Mouse (Mus musculus) macrophage (primary cell): ENCODE measurements around the gene Angptl6. TPM values are rescaled to one million over a fixed set of nuclear protein-coding genes. Genes with fewer than 3 reads are reported as not detected.
"Not testable (repeated sequence)": the region's sequence is repeated elsewhere in the genome, so short reads cannot be mapped to it uniquely, and the experiment has no call there.

Source experiments
- H3K27ac ChIP-seq: fragments of 350-480 bp; formaldehyde crosslinking; 2 replicates; pipeline ENCODE4 v1.9.0; 2021
- H3K36me3 ChIP-seq: fragments of 350-480 bp; formaldehyde crosslinking; 2 replicates; pipeline ENCODE4 v1.9.0; 2021; ENCODE audit errors: inconsistent target
- H3K4me3 ChIP-seq: fragments of 350-480 bp; formaldehyde crosslinking; 2 replicates; pipeline ENCODE4 v1.9.0; 2021; ENCODE audit errors: inconsistent target
- H3K79me2 ChIP-seq: fragments of 350-480 bp; formaldehyde crosslinking; 2 replicates; pipeline ENCODE4 v1.9.0; 2021; ENCODE audit errors: inconsistent target
- WGBS: methylation state at CpG from one replicate; pipeline ENCODE4 v1.1.7; 2026; ENCODE audit warnings: inconsistent platforms; ENCODE audit not compliant: missing documents; 5-methylcytosine and 5-hydroxymethylcytosine counted together
- polyA plus RNA-seq: library from polyadenylated mRNA; stranded (reverse); fragments of 250-400 nt; gene quantifications from 3 replicates; pipeline ENCODE4 v1.2.4, GENCODE M21; 2018; ENCODE audit warnings: inconsistent platforms

Gene Angptl6
- polyA plus RNA-seq, 1 experiment from 2014 or later, result 0.46 TPM

- WGBS, result 92% methylated on average over 8 of the region's 9 CpGs
- Histone ChIP-seq H3K79me2 (no peaks in the 10 kb centered on the region), H3K4me3 (no peak overlapping the region), H3K27ac (no peak overlapping the region), H3K36me3 (no peaks in the 10 kb centered on the region)
Observed at GRCm38 (mm10) chr9:20837184-20837947, 42.2 kb downstream of the Angptl6 start.

GRCm38 (mm10) chr9:20835431-20835954 lies 44.0 kb downstream of the Angptl6 start:
- H3K4me3 ChIP-seq, H3K27ac ChIP-seq, H3K36me3 ChIP-seq, H3K79me2 ChIP-seq: not testable (repeated sequence)
- WGBS, result 88% methylated on average over 9 of the region's 11 CpGs

DNA sequence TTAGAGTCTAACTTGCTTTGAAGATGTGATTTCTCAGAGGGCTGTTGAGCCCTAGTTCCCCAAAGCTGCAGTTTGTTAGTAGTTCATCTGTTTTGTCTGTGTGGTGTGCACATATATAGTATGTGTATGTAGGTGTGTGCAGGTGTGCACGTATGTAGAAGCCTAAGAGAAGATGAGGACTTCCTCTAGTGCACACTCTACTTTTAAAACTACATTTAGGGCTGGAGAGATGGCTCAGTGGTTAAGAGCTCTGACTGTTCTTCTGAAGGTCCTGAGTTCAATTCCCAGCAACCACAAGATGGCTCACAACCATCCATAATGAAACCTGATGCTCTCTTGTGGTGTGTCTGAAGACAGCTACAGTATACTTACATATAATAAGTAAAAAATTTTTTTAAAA lies 44.6 kb downstream of the Angptl6 start:
- WGBS, result 100% methylated on average over 1 of the region's 1 CpGs
- no peaks in the 10 kb centered on the region for H3K79me2 ChIP-seq
- H3K36me3 ChIP-seq, result no peaks in the 10 kb centered on the region
- H3K4me3 ChIP-seq, result no peak overlapping the region
- no peak overlapping the region for H3K27ac ChIP-seq

DNA sequence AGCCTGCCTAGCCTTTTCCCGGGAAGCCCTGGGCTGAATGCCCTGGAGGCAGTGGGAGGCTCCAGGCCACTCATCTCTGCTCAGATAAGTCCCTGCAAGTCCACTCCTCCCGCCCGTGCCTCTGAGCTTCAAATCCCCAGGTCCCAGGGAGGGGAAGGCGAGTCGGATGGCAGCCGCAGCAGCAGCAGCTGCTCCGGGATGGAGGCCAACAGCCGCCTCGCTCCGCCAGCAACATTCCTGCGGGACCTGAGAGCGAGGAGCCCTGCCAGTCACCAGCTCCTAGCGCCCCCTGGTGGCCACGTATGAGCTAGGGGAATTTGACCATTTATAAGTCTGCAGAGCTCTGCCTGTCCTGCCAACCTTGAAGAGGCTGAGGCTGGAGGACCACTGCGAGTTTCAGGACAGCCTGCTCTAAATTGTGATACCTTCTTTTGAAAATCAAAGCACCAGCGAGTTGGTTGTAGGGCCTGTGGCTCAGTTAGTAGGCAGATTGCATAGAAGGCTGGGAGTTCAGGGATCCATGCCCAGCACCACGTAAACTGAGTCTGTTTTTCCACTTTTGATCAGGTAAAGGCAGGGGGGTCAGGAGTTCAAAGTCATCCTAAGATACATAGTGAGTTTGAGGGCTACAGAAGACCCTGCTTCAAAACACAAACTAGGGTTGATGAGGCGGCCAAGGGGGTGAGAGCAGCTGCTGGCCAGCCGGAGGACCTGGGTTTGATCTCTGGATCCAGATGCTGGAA lies 48.5 kb downstream of the Angptl6 start:
- 18% methylated on average over 19 of the region's 19 CpGs for WGBS
- no peak overlapping the region for H3K4me3 ChIP-seq
- H3K36me3 ChIP-seq, result no peaks in the 10 kb centered on the region
- H3K27ac ChIP-seq, result no peak overlapping the region
- no peaks in the 10 kb centered on the region for H3K79me2 ChIP-seq

DNA sequence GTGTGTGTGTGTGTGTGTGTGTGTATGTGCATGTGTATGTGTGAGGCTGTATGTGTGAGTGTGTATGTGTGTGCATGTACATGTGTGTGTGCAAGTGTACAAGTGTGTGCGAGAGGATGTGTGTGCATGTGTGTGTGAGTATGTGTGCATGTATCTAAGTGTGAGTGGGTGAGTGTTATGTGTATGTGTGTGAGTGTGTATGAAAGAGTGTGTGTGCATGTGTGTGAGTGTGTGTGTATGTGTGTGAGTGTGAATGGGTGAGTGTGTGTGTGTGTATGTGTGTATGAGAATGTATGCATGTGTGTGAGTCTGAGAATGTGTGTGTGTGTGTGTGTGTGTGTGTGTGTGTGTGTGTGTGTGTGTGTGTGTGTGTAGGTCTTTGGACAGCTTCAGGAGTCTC lies 51.4 kb downstream of the Angptl6 start:
- no peaks in the 10 kb centered on the region for H3K36me3 ChIP-seq
- no peak overlapping the region for H3K27ac ChIP-seq
- H3K79me2 ChIP-seq, result no peaks in the 10 kb centered on the region
- no peak overlapping the region for H3K4me3 ChIP-seq
- WGBS, result 88% methylated on average over 1 of the region's 1 CpGs

GRCm38 (mm10) chr9:20825781-20826180 lies 53.7 kb downstream of the Angptl6 start:
- H3K36me3 ChIP-seq, result no peaks in the 10 kb centered on the region
- H3K27ac ChIP-seq, result no peak overlapping the region
- WGBS, result 74% methylated on average over 5 of the region's 5 CpGs
- no peaks in the 10 kb centered on the region for H3K79me2 ChIP-seq
- H3K4me3 ChIP-seq, result no peak overlapping the region

Other genes with a start within 250 kb of the Angptl6 start
- 476 to 572 TPM (median 533 TPM) in 3 replicates for gene Ubl5, start 236.8 kb downstream of the Angptl6 start, polyA plus RNA-seq
- 3.5 to 12.0 TPM (median 6.0 TPM) in 3 replicates for gene Fbxl12, start 235.0 kb downstream of the Angptl6 start, polyA plus RNA-seq
- 5.8 to 16.7 TPM (median 8.8 TPM) in 3 replicates for gene Pin1, start 227.6 kb downstream of the Angptl6 start, polyA plus RNA-seq
- not detected in 3 replicates for gene Olfm2, start 133.4 kb downstream of the Angptl6 start, polyA plus RNA-seq
- gene Col5a3, start 64.7 kb downstream of the Angptl6 start, polyA plus RNA-seq, result not detected in 3 replicates
- gene Rdh8, start 61.2 kb downstream of the Angptl6 start, polyA plus RNA-seq, result not detected in 3 replicates
- gene A230050P20Rik, start 11.1 kb downstream of the Angptl6 start, polyA plus RNA-seq, result 9.0 to 17.6 TPM (median 12.0 TPM) in 3 replicates
- 9.3 to 35.0 TPM (median 13.9 TPM) in 3 replicates for gene Ppan, start 8.4 kb upstream of the Angptl6 start, polyA plus RNA-seq
- gene Eif3g, start 18.9 kb upstream of the Angptl6 start, polyA plus RNA-seq, result 76.8 to 138 TPM (median 100 TPM) in 3 replicates
- gene Dnmt1, start 80.2 kb upstream of the Angptl6 start, polyA plus RNA-seq, result 37.5 to 90.6 TPM (median 56.1 TPM) in 3 replicates
- gene S1pr2, start 97.1 kb upstream of the Angptl6 start, polyA plus RNA-seq, result 16.4 to 43.0 TPM (median 32.4 TPM) in 3 replicates
- gene Mrpl4, start 123.0 kb upstream of the Angptl6 start, polyA plus RNA-seq, result 27.9 to 56.9 TPM (median 50.5 TPM) in 3 replicates
- 35.3 to 116 TPM (median 39.2 TPM) in 3 replicates for gene Icam1, start 136.3 kb upstream of the Angptl6 start, polyA plus RNA-seq
- gene Icam4, start 149.6 kb upstream of the Angptl6 start, polyA plus RNA-seq, result not detected in 3 replicates
- gene Icam5, start 152.3 kb upstream of the Angptl6 start, polyA plus RNA-seq, result 0.04 to 0.12 TPM (median 0.09 TPM) in 3 replicates
- gene Zglp1, start 187.4 kb upstream of the Angptl6 start, polyA plus RNA-seq, result not detected in 3 replicates
- gene Gm49373, start 193.4 kb upstream of the Angptl6 start, polyA plus RNA-seq, result 0.22 TPM in 1 of 3 replicates, not detected in the others
- gene Fdx1l, start 193.9 kb upstream of the Angptl6 start, polyA plus RNA-seq, result 22.6 to 65.1 TPM (median 36.6 TPM) in 3 replicates
- 0.88 to 8.1 TPM (median 2.0 TPM) in 3 replicates for gene Gm38431, start 212.3 kb upstream of the Angptl6 start, polyA plus RNA-seq
- 24.3 to 37.8 TPM (median 28.2 TPM) in 3 replicates for gene Raver1, start 212.3 kb upstream of the Angptl6 start, polyA plus RNA-seq